Mouse (Mus musculus) limb, embryonic 12.5 days (tissue): ENCODE results near the gene Wdr26. TPM values are rescaled to one million over a fixed set of nuclear protein-coding genes. Genes with fewer than 3 reads are reported as not detected.

Experiments used
- ATAC-seq: fragments of 200-750 bp; cut with Nextera tagmentation; 2 replicates; pipeline ENCODE4 v1.8.0; 2017; ENCODE audit warnings: low read depth, moderate TSS enrichment; ENCODE audit not compliant: insufficient number of reproducible peaks, insufficient read depth, low FRiP score, low TSS enrichment
- H3K27ac ChIP-seq: fragments of 300-500 bp; sonication (generic); 2 replicates; pipeline ENCODE4 v1.5.1; 2016; ENCODE audit warnings: mild to moderate bottlenecking, moderate library complexity
- H3K27me3 ChIP-seq: fragments of 300-500 bp; sonication (generic); 2 replicates; pipeline ENCODE4 v1.6.1; 2016; ENCODE audit warnings: mild to moderate bottlenecking, moderate library complexity
- H3K36me3 ChIP-seq: fragments of 300-500 bp; sonication (generic); 2 replicates; pipeline ENCODE4 v1.6.1; 2016; ENCODE audit warnings: mild to moderate bottlenecking, moderate library complexity
- H3K4me1 ChIP-seq: fragments of 300-500 bp; sonication (generic); replicated peaks from 2 replicates; pipeline ENCODE4 v1.6.1; 2016
- H3K4me2 ChIP-seq: fragments of 300-500 bp; sonication (generic); 2 replicates; pipeline ENCODE4 v1.6.1; 2016; ENCODE audit warnings: mild to moderate bottlenecking, moderate library complexity
- H3K4me3 ChIP-seq: fragments of 300-500 bp; sonication (generic); replicated peaks from 2 replicates; pipeline ENCODE4 v1.5.1; 2016; ENCODE audit warnings: mild to moderate bottlenecking
- H3K9ac ChIP-seq: fragments of 300-500 bp; sonication (generic); replicated peaks from 2 replicates; pipeline ENCODE4 v1.6.1; 2016; ENCODE audit warnings: mild to moderate bottlenecking, moderate library complexity
- H3K9me3 ChIP-seq: fragments of 300-500 bp; sonication (generic); 2 replicates; pipeline ENCODE4 v1.6.1; 2016; ENCODE audit warnings: mild to moderate bottlenecking, moderate library complexity
- WGBS: fragments of 180-500 bp; shearing (Covaris S2); methylation state at CpG from one replicate; pipeline ENCODE4 v1.1.7; 2016; 5-methylcytosine and 5-hydroxymethylcytosine counted together
- polyA plus RNA-seq: library from polyadenylated mRNA; unstranded; fragments of >200 nt; fragmentation: Nextera tagmentation; extraction: Ambion mirVana; gene quantifications from 2 replicates; pipeline ENCODE4 v1.2.1, GENCODE M21; 2016

Gene Wdr26
- polyA plus RNA-seq, result 37.0 and 39.2 TPM in 2 replicates

- Histone ChIP-seq H3K4me3 (peak within 1 kb of the TSS; percentile 100), H3K27ac (peak within 1 kb of the TSS; percentile 91)
- under 1% methylated on average over 54 of the region's 54 CpGs for WGBS
Observed at GRCm38 (mm10) chr1:181211920-181212633, at the start of gene Wdr26. TSS of gene Wdr26 (minus strand) at chr1:181212001.

GRCm38 (mm10) chr1:181260949-181261696 is 49.3 kb upstream of the Wdr26 start:
- Histone ChIP-seq H3K27me3 (peaks cover 16% of the 10 kb centered on the region), H3K27ac (no peak overlapping the region), H3K4me2 (no peak overlapping the region), H3K9ac (no peak overlapping the region), H3K4me1 (peaks cover 43% of the 10 kb centered on the region), H3K4me3 (no peak overlapping the region), H3K36me3 (no peaks in the 10 kb centered on the region), H3K9me3 (no peaks in the 10 kb centered on the region)
- 44% methylated on average over 8 of the region's 8 CpGs for WGBS
- ATAC-seq, result no peak

More at GRCm38 (mm10) chr1:181211920-181212633, at the start of gene Wdr26:
- Histone ChIP-seq H3K9me3 (no peaks in the 10 kb centered on the region), H3K4me1 (peaks cover 27% of the 10 kb centered on the region), H3K9ac (peak within 1 kb of the TSS; percentile 99), H3K27me3 (no peaks in the 10 kb centered on the region), H3K36me3 (peaks cover 12% of the 10 kb centered on the region; the same call in 1 of the 2 replicates), H3K4me2 (peak within 1 kb of the TSS; percentile 92)
- ATAC-seq, result peak; percentile 90

GRCm38 (mm10) chr1:181260422-181260821 is 48.6 kb upstream of the Wdr26 start:
- Histone ChIP-seq H3K4me1 (peaks cover 48% of the 10 kb centered on the region), H3K9ac (no peak overlapping the region), H3K9me3 (no peaks in the 10 kb centered on the region), H3K36me3 (no peaks in the 10 kb centered on the region), H3K4me3 (no peak overlapping the region), H3K4me2 (no peak overlapping the region), H3K27me3 (peaks cover 18% of the 10 kb centered on the region), H3K27ac (no peak overlapping the region)
- WGBS, result 90% methylated on average over 10 of the region's 10 CpGs
- ATAC-seq, result no peak

GRCm38 (mm10) chr1:181259626-181260410 is 48.0 kb upstream of the Wdr26 start:
- peaks cover 19% of the 10 kb centered on the region for H3K27me3 ChIP-seq
- peaks cover 48% of the 10 kb centered on the region for H3K4me1 ChIP-seq
- H3K36me3 ChIP-seq, result no peaks in the 10 kb centered on the region
- no peak overlapping the region for H3K27ac ChIP-seq
- ATAC-seq, result no peak
- no peak overlapping the region for H3K4me3 ChIP-seq
- no peak overlapping the region for H3K4me2 ChIP-seq
- no peaks in the 10 kb centered on the region for H3K9me3 ChIP-seq
- 40% methylated on average over 11 of the region's 11 CpGs for WGBS
- no peak overlapping the region for H3K9ac ChIP-seq

GRCm38 (mm10) chr1:181259056-181259455 is 47.3 kb upstream of the Wdr26 start:
- H3K36me3 ChIP-seq, result no peaks in the 10 kb centered on the region

GRCm38 (mm10) chr1:181258616-181259015 is 46.8 kb upstream of the Wdr26 start:
- WGBS, result 82% methylated on average over 5 of the region's 5 CpGs

More at GRCm38 (mm10) chr1:181259056-181259455, 47.3 kb upstream of the Wdr26 start:
- H3K4me1 ChIP-seq, result peaks cover 48% of the 10 kb centered on the region
- no peak overlapping the region for H3K4me3 ChIP-seq
- no peak overlapping the region for H3K27ac ChIP-seq
- 44% methylated on average over 5 of the region's 5 CpGs for WGBS
- no peaks in the 10 kb centered on the region for H3K9me3 ChIP-seq
- H3K4me2 ChIP-seq, result no peak overlapping the region
- peaks cover 19% of the 10 kb centered on the region for H3K27me3 ChIP-seq
- no peak for ATAC-seq
- H3K9ac ChIP-seq, result no peak overlapping the region

GRCm38 (mm10) chr1:181257585-181258555 is 46.1 kb upstream of the Wdr26 start:
- H3K9ac ChIP-seq, result 0 out of 2 replicates have a peak overlapping the region, but pooled peaks have one; percentile 57
- H3K9me3 ChIP-seq, result no peaks in the 10 kb centered on the region
- H3K27me3 ChIP-seq, result peaks cover 19% of the 10 kb centered on the region
- peak overlapping the region; percentile 35; the same call in 1 of the 2 replicates for H3K27ac ChIP-seq
- H3K4me2 ChIP-seq, result 0 out of 2 replicates have a peak overlapping the region, but pooled peaks have one; percentile 78
- no peak overlapping the region for H3K4me3 ChIP-seq
- H3K4me1 ChIP-seq, result peaks cover 50% of the 10 kb centered on the region
- 68% methylated on average over 20 of the region's 20 CpGs for WGBS
- ATAC-seq, result no peak
- no peaks in the 10 kb centered on the region for H3K36me3 ChIP-seq

More at GRCm38 (mm10) chr1:181258616-181259015, 46.8 kb upstream of the Wdr26 start:
- no peak for ATAC-seq
- H3K4me2 ChIP-seq, result no peak overlapping the region
- no peak overlapping the region for H3K27ac ChIP-seq
- H3K27me3 ChIP-seq, result peaks cover 19% of the 10 kb centered on the region
- H3K9me3 ChIP-seq, result no peaks in the 10 kb centered on the region
- no peak overlapping the region for H3K9ac ChIP-seq
- H3K36me3 ChIP-seq, result no peaks in the 10 kb centered on the region
- peaks cover 49% of the 10 kb centered on the region for H3K4me1 ChIP-seq
- no peak overlapping the region for H3K4me3 ChIP-seq

- H3K4me1 ChIP-seq, result peaks cover 44% of the 10 kb centered on the region
- peak overlapping the region; percentile 78 for H3K4me2 ChIP-seq
- peak overlapping the region; percentile 57 for H3K9ac ChIP-seq
- 15% methylated on average over 34 of the region's 36 CpGs for WGBS
- peak overlapping the region; percentile 56 for H3K27ac ChIP-seq
- no peaks in the 10 kb centered on the region for H3K9me3 ChIP-seq
- H3K36me3 ChIP-seq, result no peaks in the 10 kb centered on the region
- H3K4me3 ChIP-seq, result peak overlapping the region; percentile 44
- peaks cover 19% of the 10 kb centered on the region for H3K27me3 ChIP-seq
- ATAC-seq, result peak; percentile 44
Observed at GRCm38 (mm10) chr1:181256689-181257584, 45.1 kb upstream of the Wdr26 start.

GRCm38 (mm10) chr1:181255891-181256688 is 44.3 kb upstream of the Wdr26 start:
- peak overlapping the region; percentile 56 for H3K27ac ChIP-seq
- peak; percentile 33; the same call in 1 of the 2 replicates for ATAC-seq
- H3K4me3 ChIP-seq, result peak overlapping the region; percentile 44
- no peaks in the 10 kb centered on the region for H3K9me3 ChIP-seq
- H3K4me1 ChIP-seq, result peaks cover 37% of the 10 kb centered on the region
- H3K9ac ChIP-seq, result peak overlapping the region; percentile 57
- peaks cover 19% of the 10 kb centered on the region for H3K27me3 ChIP-seq
- H3K36me3 ChIP-seq, result no peaks in the 10 kb centered on the region
- peak overlapping the region; percentile 78 for H3K4me2 ChIP-seq
- WGBS, result 3% methylated on average over 20 of the region's 20 CpGs
